Mouse (Mus musculus): ENCODE measurements around the gene Crip3. TPM values are rescaled to one million over a fixed set of nuclear protein-coding genes. Genes with fewer than 3 reads are reported as not detected.

Gene Crip3
- total and polyA plus RNA-seq, 2 experiments from 2014 or later = 0.52 to 4.3 TPM

DNA sequence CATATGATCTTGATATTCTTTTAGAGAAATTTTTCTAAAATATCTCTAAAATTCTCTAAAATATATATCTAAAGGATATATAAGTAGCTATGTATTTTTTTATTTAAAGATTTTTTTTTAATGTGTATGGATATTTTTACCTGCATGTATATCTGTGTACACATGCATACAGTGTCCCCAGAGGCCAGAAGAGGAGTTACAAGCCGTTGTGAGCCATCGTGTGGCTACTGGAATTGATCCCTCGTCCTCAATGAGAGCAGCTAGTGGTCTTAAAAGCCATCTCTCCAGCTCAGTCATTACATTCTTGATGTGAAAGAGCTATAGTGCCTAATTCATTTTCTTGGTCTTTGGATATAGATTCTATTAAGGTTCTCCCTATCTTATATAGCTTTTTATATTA is 20.2 kb upstream of the Crip3 start:
- no peak overlapping the region for H3K9ac ChIP-seq
- WGBS = 20% methylated on average over 3 of the region's 3 CpGs
- no peaks in the 10 kb centered on the region for H3K4me1 ChIP-seq (ENCODE audit: insufficient read depth)
- no peaks in the 10 kb centered on the region for H3K9me3 ChIP-seq (ENCODE audit: low read length)
- H3K4me3 ChIP-seq (ENCODE audit: low read depth, low read length) = no peak overlapping the region
- H3K27ac ChIP-seq (ENCODE audit: low read depth, low read length) = no peak overlapping the region
- ATAC-seq (peak; percentile 42; the same call in 1 of the 2 replicates), DNase-seq (no peak)
- peak; percentile 58 for TF ChIP-seq CTCF (IDR thresholded peaks at IDR 0.05; ENCODE audit: low read depth)
- no peaks in the 10 kb centered on the region for H3K27me3 ChIP-seq (ENCODE audit: insufficient read depth, low read length)
- H3K4me2 ChIP-seq (ENCODE audit: low read depth) = no peak overlapping the region
- H3K36me3 ChIP-seq (ENCODE audit: insufficient read depth) = peaks cover 58% of the 10 kb centered on the region

DNA sequence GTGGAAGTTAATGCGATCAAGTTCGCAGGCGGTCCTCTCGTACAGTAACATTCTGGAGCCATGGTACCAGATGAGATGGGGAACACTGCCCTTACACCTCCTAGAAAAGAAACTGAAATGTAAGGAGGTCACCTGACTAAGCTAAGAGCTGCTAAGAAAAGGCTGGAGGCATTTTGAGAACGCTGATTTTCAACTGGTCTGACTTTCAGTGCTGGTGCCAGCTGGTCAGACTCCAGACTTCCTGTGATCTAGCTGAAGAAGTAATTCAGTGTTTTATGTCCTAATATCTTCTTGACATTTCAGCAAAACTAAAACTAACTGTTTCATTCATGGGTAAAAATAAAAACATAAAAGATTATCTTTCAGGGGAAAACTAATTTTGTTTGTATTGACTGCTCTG is 10.1 kb upstream of the Crip3 start:
- no peak overlapping the region for H3K4me3 ChIP-seq (ENCODE audit: low read depth, low read length)
- no peaks in the 10 kb centered on the region for H3K9me3 ChIP-seq (ENCODE audit: low read length)
- H3K9ac ChIP-seq = no peak overlapping the region
- TF ChIP-seq CTCF (IDR thresholded peaks at IDR 0.05; ENCODE audit: low read depth) = no peak
- H3K36me3 ChIP-seq (ENCODE audit: insufficient read depth) = peaks cover 13% of the 10 kb centered on the region; the same call in 1 of the 2 replicates
- H3K27ac ChIP-seq (ENCODE audit: low read depth, low read length) = no peak overlapping the region
- H3K27me3 ChIP-seq (ENCODE audit: insufficient read depth, low read length) = no peaks in the 10 kb centered on the region
- no peak for ATAC-seq
- DNase-seq = no peak
- no peak overlapping the region for H3K4me2 ChIP-seq (ENCODE audit: low read depth)
- H3K4me1 ChIP-seq (ENCODE audit: insufficient read depth) = no peaks in the 10 kb centered on the region
- WGBS = 46% methylated on average over 5 of the region's 5 CpGs

DNA sequence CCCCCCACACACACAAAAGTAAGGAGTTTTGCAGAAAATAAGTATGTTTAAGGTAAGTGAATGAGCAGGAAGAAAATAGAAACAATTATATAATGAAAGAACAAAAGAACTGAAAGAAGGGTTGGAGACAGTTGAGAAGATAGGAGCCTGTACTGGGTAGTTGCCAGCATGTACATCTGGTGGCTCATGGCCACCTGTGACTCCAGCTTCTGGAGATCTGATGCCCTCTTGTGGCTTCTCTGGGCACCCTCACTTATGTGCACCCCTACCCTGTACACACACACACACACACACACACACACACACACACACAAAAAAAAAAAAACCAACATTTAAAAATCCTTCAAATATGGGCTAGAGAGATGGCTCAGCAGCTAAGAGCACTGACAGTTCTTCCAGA is 9.0 kb upstream of the Crip3 start:
- Histone ChIP-seq H3K27ac (ENCODE audit: low read depth, low read length) (no peak overlapping the region), H3K36me3 (ENCODE audit: insufficient read depth) (peaks cover 7% of the 10 kb centered on the region; the same call in 1 of the 2 replicates), H3K4me1 (ENCODE audit: insufficient read depth) (no peaks in the 10 kb centered on the region), H3K27me3 (ENCODE audit: insufficient read depth, low read length) (no peaks in the 10 kb centered on the region), H3K4me2 (ENCODE audit: low read depth) (no peak overlapping the region), H3K4me3 (ENCODE audit: low read depth, low read length) (no peak overlapping the region), H3K9me3 (ENCODE audit: low read length) (no peaks in the 10 kb centered on the region), H3K9ac (no peak overlapping the region)
- ATAC-seq (no peak), DNase-seq (no peak)
- TF ChIP-seq CTCF (IDR thresholded peaks at IDR 0.05; ENCODE audit: low read depth) = no peak

DNA sequence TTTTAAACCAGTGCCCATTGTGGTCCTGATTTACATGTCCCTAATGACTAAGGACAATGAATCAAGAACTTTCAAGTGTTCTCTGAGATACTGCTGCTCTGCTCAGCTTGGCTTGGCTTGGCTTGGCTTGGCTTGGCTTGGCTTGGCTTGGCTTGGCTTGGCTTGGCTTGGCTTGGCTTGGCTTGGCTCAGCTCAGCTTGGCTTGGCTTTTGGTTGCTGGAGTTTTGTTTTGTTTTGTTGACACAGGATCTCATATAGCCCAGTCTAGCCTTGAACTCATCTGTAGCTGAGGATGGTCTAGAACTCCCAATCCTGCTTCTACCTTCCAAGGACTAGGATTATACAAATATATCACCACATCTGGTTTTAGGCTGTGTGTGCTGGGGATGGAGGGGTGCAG is 2.2 kb upstream of the Crip3 start:
- H3K9me3 ChIP-seq (ENCODE audit: low read length) = no peaks in the 10 kb centered on the region
- no peak overlapping the region for H3K4me2 ChIP-seq (ENCODE audit: low read depth)
- no peak overlapping the region for H3K27ac ChIP-seq (ENCODE audit: low read depth, low read length)
- H3K36me3 ChIP-seq (ENCODE audit: insufficient read depth) = no peaks in the 10 kb centered on the region
- ATAC-seq (no peak), DNase-seq (no peak)
- no peaks in the 10 kb centered on the region for H3K27me3 ChIP-seq (ENCODE audit: insufficient read depth, low read length)
- TF ChIP-seq CTCF (IDR thresholded peaks at IDR 0.05; ENCODE audit: low read depth) = no peak
- H3K4me1 ChIP-seq (ENCODE audit: insufficient read depth) = no peaks in the 10 kb centered on the region
- no peak overlapping the region for H3K4me3 ChIP-seq (ENCODE audit: low read depth, low read length)
- H3K9ac ChIP-seq = no peak overlapping the region

DNA sequence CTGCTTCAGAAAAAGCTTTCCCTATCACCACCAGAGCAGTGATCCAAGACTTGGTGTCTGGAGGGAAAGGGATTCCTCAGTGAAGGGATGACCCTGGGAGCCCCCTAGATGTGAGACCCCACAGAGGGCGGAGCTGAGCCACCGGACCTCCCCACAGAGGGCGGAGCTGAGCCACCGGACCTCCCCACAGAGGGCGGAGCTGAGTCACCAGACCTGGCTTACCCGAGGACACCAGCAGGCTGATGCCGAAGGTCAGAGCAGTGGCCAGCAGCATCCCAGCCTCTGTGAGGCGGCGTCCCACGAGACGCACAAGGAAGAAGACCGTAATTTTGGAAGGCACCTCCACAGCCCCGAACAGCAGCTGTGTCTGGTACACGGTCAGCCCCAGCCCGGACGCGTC is 4.9 kb downstream of the Crip3 start:
- Histone ChIP-seq H3K9ac (no peak overlapping the region), H3K36me3 (ENCODE audit: insufficient read depth) (no peaks in the 10 kb centered on the region), H3K27me3 (ENCODE audit: insufficient read depth, low read length) (no peaks in the 10 kb centered on the region)

DNA sequence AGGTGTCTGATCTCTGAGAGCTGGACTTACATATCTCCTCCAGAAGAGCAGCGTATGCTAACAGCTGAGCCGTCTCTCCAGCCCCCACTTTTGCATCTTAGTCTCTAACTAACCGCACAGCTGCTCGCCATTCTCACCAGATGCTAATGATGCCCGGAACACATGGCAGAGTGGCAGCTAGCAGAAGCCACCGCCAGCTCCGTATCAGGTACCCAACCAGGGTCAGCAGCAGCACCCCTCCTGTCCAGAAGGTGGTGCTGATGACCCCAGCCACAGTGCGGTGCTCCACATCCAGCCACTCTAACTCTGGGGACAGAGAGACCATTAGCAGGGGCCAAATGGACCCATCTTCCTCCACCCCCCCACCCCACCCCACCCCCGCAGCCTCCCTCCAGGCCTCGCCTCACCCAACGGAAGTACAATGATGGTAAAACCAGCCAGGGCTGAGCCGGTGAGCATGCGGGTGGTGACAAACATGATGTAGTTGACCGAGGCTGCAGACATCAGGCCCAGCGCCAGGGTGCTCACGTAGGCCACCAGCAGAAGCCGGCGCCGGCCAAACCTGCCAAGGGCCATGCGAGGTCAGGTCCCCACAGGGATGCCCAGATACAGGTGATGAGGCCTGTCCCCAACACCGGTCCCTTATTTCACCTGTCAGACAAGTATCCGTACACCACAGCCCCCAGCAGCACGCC is 8.1 kb downstream of the Crip3 start:
- H3K9ac ChIP-seq = no peak overlapping the region
- no peak overlapping the region for H3K27ac ChIP-seq (ENCODE audit: low read depth, low read length)
- ATAC-seq (peak; percentile 58; the same call in 1 of the 2 replicates), DNase-seq (peak; percentile 31)
- H3K4me3 ChIP-seq (ENCODE audit: low read depth, low read length) = no peak overlapping the region
- no peaks in the 10 kb centered on the region for H3K27me3 ChIP-seq (ENCODE audit: insufficient read depth, low read length)
- WGBS = 28% methylated on average over 23 of the region's 23 CpGs
- no peaks in the 10 kb centered on the region for H3K4me1 ChIP-seq (ENCODE audit: insufficient read depth)
- H3K36me3 ChIP-seq (ENCODE audit: insufficient read depth) = no peaks in the 10 kb centered on the region
- no peak overlapping the region for H3K4me2 ChIP-seq (ENCODE audit: low read depth)
- no peaks in the 10 kb centered on the region for H3K9me3 ChIP-seq (ENCODE audit: low read length)
- TF ChIP-seq CTCF (IDR thresholded peaks at IDR 0.05; ENCODE audit: low read depth) = peak; percentile 47; the same call in 1 of the 2 replicates

More for the DNA sequence above, 4.9 kb downstream of the Crip3 start:
- TF ChIP-seq CTCF (IDR thresholded peaks at IDR 0.05; ENCODE audit: low read depth) = no peak
- H3K27ac ChIP-seq (ENCODE audit: low read depth, low read length) = no peak overlapping the region
- 2% methylated on average over 17 of the region's 17 CpGs for WGBS
- H3K4me1 ChIP-seq (ENCODE audit: insufficient read depth) = no peaks in the 10 kb centered on the region
- H3K9me3 ChIP-seq (ENCODE audit: low read length) = no peaks in the 10 kb centered on the region
- H3K4me2 ChIP-seq (ENCODE audit: low read depth) = peak overlapping the region; percentile 29; the same call in 1 of the 2 replicates
- no peak overlapping the region for H3K4me3 ChIP-seq (ENCODE audit: low read depth, low read length)
- DNase-seq = no peak
- peak; percentile 47 for ATAC-seq

DNA sequence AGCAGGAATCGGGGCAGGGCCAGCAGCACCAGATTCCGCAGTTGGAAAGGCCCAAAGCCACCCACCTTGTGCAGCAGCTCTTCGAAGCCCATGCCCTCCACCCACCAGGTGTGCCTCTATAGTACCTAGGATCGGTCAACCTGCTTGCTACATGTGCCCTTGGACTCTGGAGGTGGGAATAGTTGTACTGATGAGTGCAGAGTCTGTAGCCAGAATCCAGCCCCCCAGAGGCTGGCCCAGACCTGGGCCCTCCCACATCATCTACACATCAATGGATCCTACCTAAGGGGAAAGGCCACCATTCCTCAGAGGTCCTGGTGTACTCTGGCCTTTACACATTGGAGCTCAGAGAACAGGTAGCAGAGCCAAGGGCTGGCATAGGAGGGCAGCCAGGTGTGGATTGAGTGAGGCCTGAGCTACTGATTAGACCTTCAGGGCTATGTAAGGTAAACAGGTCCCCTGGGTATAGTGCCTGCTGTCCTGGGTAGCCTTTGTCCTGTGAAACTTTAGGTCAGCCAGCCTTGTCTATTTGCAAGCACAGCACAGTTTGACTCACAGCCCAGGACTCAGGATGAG is 9.7 kb downstream of the Crip3 start, which contains the start of gene Slc22a7:
Gene Slc22a7, minus strand, starts transcription at position 160 of the 576 bp plus-strand sequence.
- H3K4me3 ChIP-seq (ENCODE audit: low read depth, low read length) = no peak within 1 kb of the TSS
- H3K27ac ChIP-seq (ENCODE audit: low read depth, low read length) = no peak within 1 kb of the TSS
- no peak within 1 kb of the TSS for H3K9ac ChIP-seq
- ATAC-seq = no peak
- no peak for DNase-seq
- H3K36me3 ChIP-seq (ENCODE audit: insufficient read depth) = no peaks in the 10 kb centered on the region
- H3K27me3 ChIP-seq (ENCODE audit: insufficient read depth, low read length) = no peaks in the 10 kb centered on the region
- H3K4me2 ChIP-seq (ENCODE audit: low read depth) = no peak within 1 kb of the TSS
- TF ChIP-seq CTCF (IDR thresholded peaks at IDR 0.05; ENCODE audit: low read depth) = no peak
- no peaks in the 10 kb centered on the region for H3K9me3 ChIP-seq (ENCODE audit: low read length)
- no peaks in the 10 kb centered on the region for H3K4me1 ChIP-seq (ENCODE audit: insufficient read depth)
- 84% methylated on average over 4 of the region's 4 CpGs for WGBS
